Mouse (Mus musculus) megakaryocyte-erythroid progenitor cell, adult 5-6 weeks (primary cell): ENCODE results near the gene Efna4. TPM values are rescaled to one million over a fixed set of nuclear protein-coding genes. Genes with fewer than 3 reads are reported as not detected.

Experiments used
- ATAC-seq: replicated peaks from 2 replicates; pipeline ENCODE4 v1.8.0; 2016; ENCODE audit warnings: mild to moderate bottlenecking, inconsistent platforms; ENCODE audit not compliant: severe bottlenecking, poor library complexity, low FRiP score, low TSS enrichment
- total RNA-seq, 2 experiments: library from RNA; stranded (forward) in 1 of 2; stranded (reverse) in 1 of 2; fragments of 200-1000, 215-1000 nt in 1 of 2; fragments of >200 nt in 1 of 2; fragmentation: Nextera tagmentation in 1 of 2; gene quantifications; 2 replicates each; pipeline ENCODE4 v1.2.3; 2014 to 2017

The Efna4 gene
- 0.30 TPM in 1 of 2 replicates, not detected in the other for total RNA-seq (2014; fragmentation: Nextera tagmentation)
- total RNA-seq (2017) = 0.30 TPM in 1 of 2 replicates, not detected in the other

GRCm38 (mm10) chr3:89337721-89338578, at the start of gene Efna4:
Gene Efna4 (minus strand): TSS chr3:89338028.
- peak; percentile 27; the same call in 1 of the 2 replicates for ATAC-seq

GRCm38 (mm10) chr3:89386438-89387420, 48.9 kb upstream of the Efna4 start:
- ATAC-seq = no peak

GRCm38 (mm10) chr3:89385451-89385850, 47.6 kb upstream of the Efna4 start:
- ATAC-seq = no peak

- ATAC-seq = no peak
These were observed 46.7 kb upstream of the Efna4 start for GRCm38 (mm10) chr3:89384331-89385076.

DNA sequence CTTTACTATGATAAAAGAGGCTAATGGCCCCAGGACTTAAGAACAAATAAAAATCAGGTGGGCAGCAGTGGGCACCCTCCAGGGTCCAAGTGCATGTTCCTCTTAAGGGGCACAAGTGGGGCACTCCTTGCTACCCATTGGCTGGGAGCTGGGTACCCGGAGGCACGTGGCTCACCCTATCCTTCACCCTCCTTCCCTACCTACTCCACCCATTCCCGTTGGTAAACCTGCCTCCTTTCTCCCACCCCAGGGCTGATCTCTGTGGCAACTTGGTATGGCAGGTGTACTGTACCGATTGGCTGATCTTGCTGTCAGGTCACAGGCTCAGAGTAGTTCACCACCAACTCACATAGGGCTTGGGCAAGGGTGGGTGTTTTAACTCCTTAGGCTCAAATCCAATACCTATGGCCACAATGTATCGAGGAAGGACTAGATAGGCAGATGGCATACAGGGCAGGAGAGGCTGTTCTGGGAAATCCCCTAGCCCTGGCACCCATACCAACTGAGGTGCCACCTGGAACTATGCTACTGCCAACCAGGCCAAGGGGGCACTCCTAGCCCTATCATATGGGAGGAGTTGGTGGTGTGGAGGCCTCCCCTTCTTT, 45.9 kb upstream of the Efna4 start:
- no peak for ATAC-seq

DNA sequence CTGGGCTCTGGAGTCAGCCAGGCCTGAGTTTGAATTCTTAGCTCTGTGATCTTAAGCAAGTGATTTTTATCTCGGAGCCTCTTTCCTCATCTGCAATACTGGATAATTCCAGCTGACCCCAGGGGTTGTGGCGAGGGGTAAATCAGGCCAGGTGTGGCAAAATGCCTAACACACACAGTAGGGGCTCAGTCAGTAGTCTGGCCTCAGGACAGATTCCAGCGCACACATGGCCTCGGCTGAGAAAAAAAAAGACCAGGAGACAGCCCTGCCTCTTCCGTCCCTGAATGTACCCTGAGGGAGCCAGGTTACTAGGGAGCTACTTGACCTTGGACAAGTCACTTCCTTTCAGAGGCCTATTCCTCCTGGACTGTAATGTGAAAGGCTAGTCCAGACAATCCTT, 45.1 kb upstream of the Efna4 start:
- no peak for ATAC-seq

- ATAC-seq = no peak
These were observed 44.4 kb upstream of the Efna4 start for GRCm38 (mm10) chr3:89382033-89382882.

- no peak for ATAC-seq
These were observed 43.4 kb upstream of the Efna4 start for GRCm38 (mm10) chr3:89381233-89381632.

DNA sequence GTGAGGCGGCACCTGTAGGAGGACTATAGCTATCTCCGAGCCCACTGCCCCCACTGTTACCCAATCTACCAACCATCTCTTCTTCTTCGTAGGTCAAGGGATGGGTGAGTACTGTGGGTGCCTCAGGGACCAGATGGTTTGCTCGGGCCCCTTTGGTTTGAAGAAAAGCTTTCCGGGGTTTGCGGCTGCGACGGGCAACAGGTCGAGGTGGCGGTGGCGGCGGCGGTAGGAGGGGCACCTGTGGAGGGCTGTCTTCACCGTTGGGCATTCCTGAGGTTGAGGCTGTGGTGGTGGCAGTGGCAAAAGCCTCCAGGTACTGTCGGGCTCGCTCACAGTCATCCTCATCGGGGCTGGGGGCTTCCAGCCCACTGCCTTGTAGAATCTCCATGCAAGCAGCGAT, 42.9 kb upstream of the Efna4 start:
- ATAC-seq = no peak

GRCm38 (mm10) chr3:89380291-89380690, 42.5 kb upstream of the Efna4 start:
- no peak for ATAC-seq

- no peak for ATAC-seq
These were observed 41.7 kb upstream of the Efna4 start for GRCm38 (mm10) chr3:89379388-89380131.

GRCm38 (mm10) chr3:89378394-89379067, 40.7 kb upstream of the Efna4 start:
- ATAC-seq = peak; percentile 72

GRCm38 (mm10) chr3:89377831-89378230, 40.0 kb upstream of the Efna4 start:
- no peak for ATAC-seq

DNA sequence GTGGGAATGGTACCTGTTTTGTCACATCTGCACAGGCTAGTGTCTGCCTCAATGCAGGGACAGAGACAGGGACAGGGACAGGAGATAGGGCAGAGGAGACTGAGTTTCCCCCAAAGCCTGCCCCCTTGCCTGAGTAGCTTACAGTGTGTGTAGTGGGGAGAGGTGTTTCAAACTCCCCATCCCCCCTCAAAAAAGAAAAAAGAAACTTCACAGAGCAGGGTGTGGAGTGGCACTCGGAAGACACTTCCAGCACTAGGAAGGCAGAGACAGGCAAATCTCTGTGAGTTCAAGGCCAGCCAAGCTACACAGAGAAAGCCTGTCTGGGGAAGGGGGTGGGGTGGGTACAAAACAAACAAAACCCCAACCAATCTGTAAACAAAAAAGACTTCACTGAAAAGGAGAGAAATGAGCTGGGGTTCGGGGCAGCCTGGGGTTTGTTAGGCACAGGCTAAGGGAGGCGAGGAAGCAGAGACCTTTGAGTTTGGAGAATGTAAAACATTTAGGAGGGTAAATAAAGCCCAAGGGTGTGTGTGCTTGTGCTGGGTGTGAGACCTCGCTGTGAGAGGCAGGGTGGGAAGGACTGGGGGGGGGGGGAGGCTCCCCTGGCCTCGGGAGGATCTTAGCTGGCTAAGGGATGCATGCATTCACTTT, 35.9 kb upstream of the Efna4 start:
- no peak for ATAC-seq

DNA sequence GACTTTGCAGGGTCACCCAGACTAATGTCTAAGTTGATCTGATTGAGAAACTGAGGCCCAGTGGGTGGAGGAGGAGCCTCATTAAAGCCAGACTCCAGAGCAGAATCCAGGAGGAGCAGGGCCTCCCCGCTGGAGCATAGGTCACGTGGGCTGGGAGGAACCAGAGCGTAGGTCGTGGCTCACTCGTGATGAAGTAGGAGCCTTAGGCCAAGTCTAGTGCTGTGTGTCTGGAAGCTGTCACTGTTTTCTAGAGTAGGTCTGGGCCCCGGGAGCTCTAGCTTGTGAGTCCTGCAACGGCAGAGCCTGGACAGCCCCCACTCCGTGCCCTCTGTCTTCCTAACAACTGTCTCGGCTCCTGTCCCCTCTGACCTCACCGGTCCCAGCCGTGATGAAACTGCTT, 29.5 kb upstream of the Efna4 start:
- no peak for ATAC-seq
